Mouse (Mus musculus) liver, adult 2 months (tissue): ENCODE data around the gene Wwox.

ENCODE experiments used
- CTCF ChIP-seq: fragments of 200-500 bp; IDR thresholded peaks from 2 replicates; pipeline ENCODE4 v1.5.1; 2011; ENCODE audit warnings: low read depth, low read length, control low read depth
- POLR2A ChIP-seq: fragments of 200-500 bp; IDR thresholded peaks from 2 replicates; pipeline ENCODE4 v1.6.1; 2011; ENCODE audit warnings: low read length, control low read depth; ENCODE audit not compliant: insufficient read depth; ENCODE audit errors: extremely low read depth

DNA sequence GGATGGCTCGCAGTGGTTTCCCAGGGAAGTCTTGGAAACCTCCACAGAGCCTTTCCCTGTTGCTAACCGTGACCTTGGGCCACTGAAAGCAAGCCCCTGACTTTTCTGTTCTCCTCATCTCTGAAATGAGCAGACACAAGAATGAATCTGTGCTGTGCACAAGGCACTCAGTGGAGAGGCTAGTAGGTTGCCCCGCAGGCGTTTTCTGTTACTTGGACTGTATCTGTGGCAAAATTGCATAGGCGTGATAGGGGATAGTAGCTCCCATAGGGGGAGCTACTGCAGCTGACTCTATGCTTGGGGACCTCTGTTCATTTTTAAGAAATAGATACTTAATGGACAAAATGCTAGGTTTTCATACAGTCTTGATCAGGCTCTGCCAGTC lies 742 bp downstream of the Wwox start:
- TF ChIP-seq CTCF (no peak), POLR2A (no peak)
